Mouse (Mus musculus) Patski (cell line): ENCODE measurements at regions not wholly inside any gene's neighbourhood (a gene's known extent, or its start where the extent isn't known, plus 50 kb on each side); places are given as distances from the start of the nearest gene placed in this dataset.

Experiments used
- ATAC-seq: fragments of 100-300 bp; one replicate; pipeline ENCODE4 v1.8.0; 2021
- CTCF ChIA-PET: fragments of 350-600 bp; sonication (Branson Sonifier 250); formaldehyde crosslinking; loops from one replicate; lab custom pipeline; 2022; ENCODE audit warnings: inconsistent platforms; lab: Charles Lee
- POLR2A ChIA-PET: fragments of 350-600 bp; sonication (Branson Sonifier 250); formaldehyde crosslinking; loops from one replicate; lab custom pipeline; 2022; ENCODE audit warnings: antibody characterized with exemption, inconsistent platforms; lab: Charles Lee
- DNase-seq: peaks from one replicate; pipeline ENCODE4 v3.0.0-alpha.2; 2011; ENCODE audit warnings: low read depth, low spot score
- H3K27me3 ChIP-seq: fragments of 371-371 bp; one replicate; pipeline ENCODE4 v1.5.1; 2021
- CTCF ChIP-seq: fragments of 100-300 bp; IDR thresholded peaks from one replicate; pipeline ENCODE4 v1.5.1; 2021
- in situ Hi-C: fragments of 300-500 bp; cut with MboI; formaldehyde crosslinking; loops from 3 replicates; pipeline ENCODE4 v1.11.1; 2018; ENCODE audit warnings: low pct_unique_long_range_greater_than_20kb, mixed read lengths

DNA sequence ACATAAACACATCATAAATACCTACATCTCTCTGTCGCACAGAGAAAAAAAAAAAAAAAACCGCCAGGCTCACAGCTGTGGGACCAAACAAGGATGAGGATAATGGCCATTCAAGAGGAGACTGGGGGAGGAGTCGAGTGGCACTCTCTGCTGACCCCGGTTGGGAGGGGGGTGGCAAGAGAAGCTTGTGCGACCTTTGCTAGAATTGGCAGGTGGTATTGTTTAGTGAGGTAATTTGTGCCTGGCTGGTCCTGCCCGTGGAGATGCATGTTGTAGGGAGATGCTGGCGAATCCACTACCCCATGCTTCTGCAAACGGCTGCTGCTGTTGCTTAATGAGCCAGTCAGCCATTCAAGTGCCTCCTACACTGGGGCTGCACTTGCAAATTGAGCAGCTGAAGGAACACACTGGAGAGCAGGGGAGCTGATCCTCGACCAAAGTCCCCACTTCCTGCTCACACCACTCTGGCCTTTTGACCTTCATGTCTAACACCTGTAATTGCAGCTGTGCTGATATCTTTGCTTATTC, 66.5 kb upstream of the Lmo2 start:
- no peak for DNase-seq
- ChIA-PET CTCF (interaction anchor here (1.5 kb wide), 2 partner anchors 11 to 19 kb away, joined by 4 read pairs; no protein-coding TSS in a partner anchor), POLR2A (interaction anchor here (0.6 kb wide), 1 partner anchor 57 kb away, joined by 5 read pairs; no protein-coding TSS in a partner anchor)
- in situ Hi-C loops, result no loop called here
- ATAC-seq, result no peak
- no peak for TF ChIP-seq CTCF
- H3K27me3 ChIP-seq, result peaks cover 3% of the 10 kb centered on the region

DNA sequence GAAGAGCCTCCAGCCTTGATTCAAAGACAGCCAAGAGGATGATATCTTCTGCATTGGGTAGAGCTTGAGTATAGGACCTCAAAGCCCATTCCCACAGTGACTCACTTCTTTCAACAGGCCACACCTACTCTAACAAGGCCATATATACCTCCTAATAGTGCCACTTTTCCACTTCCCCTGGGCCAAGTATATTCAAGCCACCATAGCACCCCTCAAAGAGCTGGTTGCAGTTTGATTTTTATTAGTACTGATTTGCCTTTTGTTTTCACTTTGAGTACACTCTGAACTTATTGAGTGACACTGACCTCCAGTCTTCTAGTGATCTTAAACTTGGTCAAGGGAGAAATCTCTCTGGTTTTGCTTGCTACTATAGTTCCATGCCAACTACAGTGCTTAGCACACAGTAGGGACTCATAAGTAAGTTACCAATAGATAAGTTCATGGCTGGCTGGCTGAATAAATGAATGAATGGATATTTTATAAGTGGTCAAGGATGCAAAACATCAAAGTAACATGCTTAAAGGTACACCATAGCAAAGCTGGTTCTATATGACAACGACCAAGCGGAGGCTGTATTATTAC, 64.5 kb upstream of the Lmo2 start:
- DNase-seq, result no peak
- CTCF ChIA-PET, result no interaction called here
- H3K27me3 ChIP-seq, result no peaks in the 10 kb centered on the region
- in situ Hi-C loops, result no loop called here
- POLR2A ChIA-PET, result no interaction called here
- TF ChIP-seq CTCF, result no peak
- ATAC-seq, result no peak

DNA sequence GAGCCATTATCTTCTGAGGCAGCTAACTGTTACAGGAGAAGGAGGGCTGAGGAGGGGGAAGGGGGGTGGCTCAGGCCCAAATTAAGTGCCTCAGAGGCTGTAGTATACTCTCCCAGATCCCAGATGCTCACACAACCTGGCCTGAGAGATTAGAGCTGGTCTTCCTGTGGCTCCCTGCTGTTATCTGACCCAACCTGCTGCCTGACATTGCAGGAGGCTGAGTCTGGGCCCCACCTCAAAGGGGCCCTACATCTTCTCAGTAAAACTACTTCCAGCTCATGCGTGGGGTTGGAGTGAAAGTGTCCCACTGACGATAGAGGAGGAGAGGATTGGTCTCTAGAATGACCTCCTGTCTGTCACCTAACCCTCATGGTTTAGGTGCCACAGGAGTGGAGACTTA, 64.0 kb upstream of the Lmo2 start:
- POLR2A ChIA-PET, result no interaction called here
- in situ Hi-C loops, result no loop called here
- CTCF ChIA-PET, result interaction anchor here (0.8 kb wide), 1 partner anchor 13 kb away, joined by 4 read pairs; no protein-coding TSS in a partner anchor
- no peak for TF ChIP-seq CTCF
- DNase-seq (no peak), ATAC-seq (no peak)
- no peaks in the 10 kb centered on the region for H3K27me3 ChIP-seq

DNA sequence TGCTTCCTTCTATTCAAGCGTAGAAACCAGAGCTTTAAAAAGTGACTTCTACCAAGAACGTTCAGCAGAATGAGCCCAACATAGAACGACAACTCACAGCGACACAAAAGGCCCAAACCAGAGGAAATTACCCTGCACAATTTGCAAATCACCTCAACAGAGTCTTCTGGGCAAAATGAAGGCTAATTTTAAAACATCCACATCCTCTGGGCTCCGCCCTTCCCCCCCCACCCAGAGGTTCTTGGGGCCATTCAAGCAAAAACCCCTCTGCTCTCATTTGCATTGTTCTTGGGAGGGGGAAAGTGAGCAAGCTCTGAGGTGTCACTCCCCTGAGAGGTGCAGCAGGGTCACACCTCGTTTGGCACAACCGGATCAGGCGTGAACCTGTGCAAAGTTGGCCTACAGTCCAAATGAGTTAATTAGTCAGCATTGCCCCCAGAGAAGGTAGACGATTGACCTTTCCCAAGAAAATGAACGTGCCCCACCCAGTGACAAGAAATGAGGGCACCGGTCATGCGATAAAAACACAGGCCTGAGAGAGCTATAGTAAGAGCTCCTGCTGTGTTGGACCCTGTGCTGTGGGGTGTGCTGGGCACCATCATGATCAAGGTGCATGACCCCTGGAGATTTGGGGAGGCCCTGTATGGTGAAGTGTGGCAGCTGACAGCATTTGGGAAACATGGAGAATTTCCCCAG, 62.7 kb upstream of the Lmo2 start:
- CTCF ChIA-PET, result interaction anchor here (1.0 kb wide), 1 partner anchor 111 kb away, joined by 3 read pairs; no protein-coding TSS in a partner anchor
- DNase-seq (no peak), ATAC-seq (no peak)
- in situ Hi-C loops, result no loop called here
- POLR2A ChIA-PET, result no interaction called here
- no peak for TF ChIP-seq CTCF
- H3K27me3 ChIP-seq, result no peaks in the 10 kb centered on the region

DNA sequence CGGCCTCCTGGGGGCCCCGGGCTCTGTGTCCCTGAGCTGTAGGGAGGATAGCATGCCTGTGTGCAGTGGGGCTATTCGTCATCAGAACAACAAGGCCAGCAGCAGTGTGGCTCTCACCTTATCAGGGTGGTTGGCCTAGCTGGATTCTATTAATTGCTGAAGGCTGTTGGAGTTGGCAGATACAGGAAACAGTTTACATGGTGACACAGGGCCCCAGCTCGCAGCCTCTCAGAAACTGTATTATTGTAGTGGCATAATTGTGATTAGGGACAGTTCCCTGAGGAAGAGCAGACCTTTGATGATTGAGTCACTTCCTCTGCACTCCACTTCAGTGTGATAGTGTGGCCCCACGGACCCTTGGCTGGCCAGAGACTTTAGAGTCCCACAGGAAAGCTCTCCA, 61.6 kb upstream of the Lmo2 start:
- ATAC-seq (no peak), DNase-seq (no peak)
- POLR2A ChIA-PET, result no interaction called here
- in situ Hi-C loops, result no loop called here
- no peaks in the 10 kb centered on the region for H3K27me3 ChIP-seq
- no peak for TF ChIP-seq CTCF
- CTCF ChIA-PET, result interaction anchor here (1.7 kb wide), 1 partner anchor 152 kb away, joined by 3 read pairs; no protein-coding TSS in a partner anchor

DNA sequence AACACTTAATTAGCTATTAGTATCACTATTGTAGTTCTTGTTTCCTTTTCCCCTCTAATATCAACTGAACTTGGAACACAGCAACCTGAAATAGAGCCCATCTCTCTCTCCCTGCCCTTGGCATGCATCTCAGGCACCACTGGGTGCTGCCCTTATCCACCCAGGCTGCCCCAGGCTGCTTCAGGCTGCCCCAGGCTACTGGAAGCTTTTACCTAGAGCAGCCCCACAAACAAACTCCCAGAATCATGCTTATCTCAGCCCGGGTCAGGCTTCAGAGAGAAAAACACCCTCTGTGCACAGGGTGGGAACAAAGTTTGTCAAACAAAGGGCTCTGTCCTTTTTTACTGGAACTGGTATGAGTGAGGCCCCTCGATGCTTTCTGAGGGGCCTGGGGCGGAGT, 61.0 kb upstream of the Lmo2 start:
- ChIA-PET POLR2A (no interaction called here), CTCF (interaction anchor here (1.7 kb wide), 1 partner anchor 153 kb away, joined by 3 read pairs; no protein-coding TSS in a partner anchor)
- no peaks in the 10 kb centered on the region for H3K27me3 ChIP-seq
- TF ChIP-seq CTCF, result no peak
- in situ Hi-C loops, result no loop called here
- DNase-seq (no peak), ATAC-seq (no peak)

DNA sequence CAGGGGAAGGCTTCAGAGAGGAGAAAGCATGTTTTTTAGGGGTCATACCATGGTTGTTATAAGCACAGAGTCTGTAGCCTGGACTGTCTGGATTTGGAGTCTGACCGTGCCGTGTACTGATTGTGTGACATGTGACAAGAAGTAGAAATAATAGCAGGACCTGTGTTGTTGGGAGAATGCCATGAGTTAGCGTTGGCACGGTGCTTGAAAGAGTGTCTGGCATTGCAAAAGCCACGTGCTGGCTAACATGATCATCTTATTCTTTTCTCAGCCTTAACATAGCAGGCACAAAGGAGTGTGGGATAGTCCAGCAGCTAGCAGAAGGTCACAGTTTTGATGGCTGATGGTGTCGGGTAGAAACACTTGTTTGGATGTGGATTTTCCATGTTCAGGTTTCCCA, 58.1 kb upstream of the Lmo2 start:
- ChIA-PET POLR2A (no interaction called here), CTCF (no interaction called here)
- ATAC-seq, result no peak
- no peak for TF ChIP-seq CTCF
- no peaks in the 10 kb centered on the region for H3K27me3 ChIP-seq
- in situ Hi-C loops, result no loop called here
- DNase-seq, result no peak

DNA sequence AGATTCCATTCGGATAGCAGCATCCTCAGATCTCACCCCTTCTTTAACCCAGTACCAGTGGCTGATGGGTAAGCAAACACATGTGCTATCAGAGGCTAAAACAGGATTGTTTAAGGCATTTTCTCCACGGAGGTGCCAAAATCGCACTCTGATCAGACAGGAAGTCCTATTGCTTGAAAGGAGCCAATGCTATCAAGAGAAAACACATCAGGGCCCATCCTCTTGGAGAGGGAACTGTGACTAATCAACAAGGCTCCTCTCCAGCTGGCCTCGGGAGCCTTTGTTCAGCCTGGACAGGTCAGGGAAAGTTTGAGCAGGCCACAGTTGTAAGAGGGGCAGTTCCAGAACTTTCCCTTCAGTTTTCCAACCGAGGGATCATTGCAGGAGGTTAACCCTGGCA, 57.4 kb upstream of the Lmo2 start:
- no peak for ATAC-seq
- CTCF ChIA-PET, result no interaction called here
- in situ Hi-C loops, result no loop called here

DNA sequence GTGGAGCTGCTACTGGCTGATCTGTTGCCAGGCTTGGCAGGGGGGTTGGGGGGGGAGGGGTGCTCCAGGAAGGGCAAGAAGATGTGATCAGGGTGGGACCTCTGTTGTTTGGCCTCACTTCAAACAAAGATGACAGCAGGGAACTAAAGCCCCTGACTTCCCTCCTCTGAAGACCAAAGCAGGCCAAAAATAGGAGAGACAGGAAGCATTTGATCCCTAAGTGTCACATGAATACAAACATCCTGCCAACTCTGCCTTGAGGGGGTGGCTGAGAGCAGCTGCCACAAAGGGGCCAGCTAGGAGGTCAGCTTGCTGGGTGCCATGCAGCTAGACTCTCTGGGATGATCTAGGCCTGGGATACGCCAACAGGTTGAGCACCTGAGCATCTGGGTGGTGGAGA, 56.3 kb upstream of the Lmo2 start:
- in situ Hi-C loops, result no loop called here
- no peak for DNase-seq
- no peak for TF ChIP-seq CTCF
- no peaks in the 10 kb centered on the region for H3K27me3 ChIP-seq
- CTCF ChIA-PET, result no interaction called here
- POLR2A ChIA-PET, result no interaction called here
- no peak for ATAC-seq

More for the DNA sequence above, 57.4 kb upstream of the Lmo2 start:
- DNase-seq, result no peak
- POLR2A ChIA-PET, result no interaction called here
- no peak for TF ChIP-seq CTCF
- H3K27me3 ChIP-seq, result no peaks in the 10 kb centered on the region

DNA sequence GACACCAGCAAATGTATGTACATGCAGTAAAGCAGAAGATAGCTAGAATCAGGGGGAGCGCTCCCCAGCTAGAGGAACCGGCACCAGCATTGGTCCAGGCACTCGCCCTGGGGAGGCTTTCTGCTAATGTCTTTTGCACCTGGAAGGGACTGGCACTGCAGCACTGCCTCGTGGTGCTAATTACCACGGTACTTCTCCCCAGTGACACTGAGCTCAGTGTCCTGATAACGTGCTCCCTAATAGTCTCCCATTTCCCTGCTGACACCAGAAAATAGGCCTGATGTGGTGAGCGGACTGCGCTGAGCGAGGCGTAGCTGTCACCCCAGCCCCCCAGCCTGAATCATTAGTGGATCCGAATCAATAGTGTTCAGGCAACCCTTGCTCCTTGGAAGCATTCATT, 55.0 kb upstream of the Lmo2 start:
- H3K27me3 ChIP-seq, result peaks cover 3% of the 10 kb centered on the region
- TF ChIP-seq CTCF, result no peak
- in situ Hi-C loops, result no loop called here
- POLR2A ChIA-PET, result no interaction called here
- no peak for ATAC-seq
- CTCF ChIA-PET, result no interaction called here
- DNase-seq, result no peak

DNA sequence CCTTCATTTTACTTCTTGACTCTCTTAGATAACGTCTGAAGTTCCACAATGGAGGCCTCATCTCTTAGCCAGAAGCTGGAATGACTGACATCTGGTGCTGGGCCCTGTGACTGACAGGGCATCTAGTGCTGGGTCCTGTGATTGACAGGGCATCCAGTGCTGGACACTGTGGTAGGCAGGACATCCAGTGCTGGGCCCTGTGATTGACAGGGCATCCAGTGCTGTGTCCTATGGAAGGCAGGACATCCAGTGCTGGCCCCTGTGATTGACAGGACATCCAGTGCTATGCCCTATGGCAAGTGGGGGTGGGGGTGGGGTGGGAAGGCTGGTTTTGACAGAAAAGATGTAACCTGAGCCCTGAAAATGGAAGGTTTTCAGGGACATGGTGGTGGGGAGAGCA, 52.1 kb upstream of the Lmo2 start:
- ATAC-seq (no peak), DNase-seq (no peak)
- ChIA-PET CTCF (interaction anchor here (1.2 kb wide), 1 partner anchor 61 kb away, joined by 3 read pairs; no protein-coding TSS in a partner anchor), POLR2A (no interaction called here)
- in situ Hi-C loops, result no loop called here
- H3K27me3 ChIP-seq, result peaks cover 25% of the 10 kb centered on the region
- TF ChIP-seq CTCF, result no peak
